ENCODE assay signal across 8 mouse cellular contexts in genomic region chr7:143685359-143686067, GRCm38 (mm10). TPM values are rescaled to one million over a fixed set of nuclear protein-coding genes. Genes with fewer than 3 reads are reported as not detected.
DNase-seq lines count a peak whose midpoint lies in the region; ATAC-seq and TF ChIP-seq lines count a peak whose summit lies in the region.

Gene Tnfrsf23, minus strand, starts transcription at chr7:143685872.

- no peaks in the 10 kb centered on the region; a peak in 1 of 4 replicates for H3K36me3 ChIP-seq in MEL (ENCODE audit: control insufficient read depth in 1 of 2, insufficient read depth in 2 of 2, low read length in 2 of 2)
- H3K36me3 ChIP-seq in hindbrain, embryonic 13.5 days, result peaks cover 29% of the 10 kb centered on the region

- peaks cover 0 to 4% of the 10 kb centered on the region in 2 experiments; a peak in 1 of 4 replicates for H3K4me1 ChIP-seq in MEL (ENCODE audit: control insufficient read depth in 1 of 2, insufficient read depth in 2 of 2, low read length in 2 of 2)
- H3K4me1 ChIP-seq in hindbrain, embryonic 13.5 days (replicated peaks), result peaks cover 8% of the 10 kb centered on the region

- peak; percentile 71; the same call in 1 of the 2 replicates for ATAC-seq in hindbrain, embryonic 13.5 days (ENCODE audit: low FRiP score)

- no peak within 1 kb of the TSS for H3K27ac ChIP-seq in MEL (ENCODE audit: control insufficient read depth, low read depth, low read length)
- H3K27ac ChIP-seq in hindbrain, embryonic 13.5 days, result no peak within 1 kb of the TSS

- no peak for TF ChIP-seq CTCF in MEL (IDR thresholded peaks at IDR 0.05 in 2 of 3, conservative IDR thresholded peaks at IDR 0.05 in 1 of 3; ENCODE audit: control insufficient read depth in 1 of 3, insufficient read depth in 1 of 3, low read depth in 2 of 3, low read length in 3 of 3, poor library complexity in 1 of 3, severe bottlenecking in 1 of 3)

- no peaks in the 10 kb centered on the region for H3K79me2 ChIP-seq in MEL (ENCODE audit: control insufficient read depth, insufficient read depth, low read length, poor library complexity)

- no peaks in the 10 kb centered on the region for H3K27me3 ChIP-seq in MEL (ENCODE audit: control insufficient read depth in 1 of 2, insufficient read depth in 2 of 2, low read length in 2 of 2)
- peaks cover 28% of the 10 kb centered on the region for H3K27me3 ChIP-seq in hindbrain, embryonic 13.5 days

- no peak for TF ChIP-seq EP300 in MEL (IDR thresholded peaks at IDR 0.05; ENCODE audit: low read depth in 1 of 2, low read length in 2 of 2)

- DNase-seq in MEL (ENCODE audit: low read depth, low spot score), result peak; percentile 92
- peak; percentile 67 for DNase-seq in c-Kit-positive CD71-positive TER-119-negative erythroid progenitor cells, embryonic 14.5 days (ENCODE audit: low read depth)
- DNase-seq in frontal cortex, postnatal 10 days (ENCODE audit: low spot score in 2 of 2), result peak; percentile 59 to 63
- DNase-seq in layer of hippocampus, postnatal 14 days (ENCODE audit: low spot score in 2 of 2), result peak; percentile 41 to 77
- peak; percentile 89 for DNase-seq in lung, postnatal 10 days
- DNase-seq in retina, embryonic 14.5 days (ENCODE audit: low spot score), result peak; percentile 77
- peak; percentile 60 to 68 for DNase-seq in thymus, postnatal 36 days

- peak in 1 of 2 experiments; percentile 36; a peak in 1 of 4 replicates for TF ChIP-seq POLR2A in MEL (IDR thresholded peaks at IDR 0.05; ENCODE audit: control insufficient read depth in 1 of 2, insufficient read depth in 1 of 2, low read depth in 1 of 2, low read length in 2 of 2, poor library complexity in 1 of 2)

- no peak within 1 kb of the TSS for H3K4me3 ChIP-seq in MEL (ENCODE audit: control insufficient read depth in 1 of 2, insufficient read depth in 1 of 2, low read depth in 2 of 2, low read length in 2 of 2)
- peak within 1 kb of the TSS; percentile 35 for H3K4me3 ChIP-seq in hindbrain, embryonic 13.5 days

- no peak for TF ChIP-seq RAD21 in MEL (IDR thresholded peaks at IDR 0.05; ENCODE audit: low read depth, low read length)

- H3K9ac ChIP-seq in MEL (ENCODE audit: control insufficient read depth, low read depth, low read length, poor library complexity, severe bottlenecking), result no peak within 1 kb of the TSS
- H3K9ac ChIP-seq in hindbrain, embryonic 13.5 days, result peak within 1 kb of the TSS; percentile 63

- peak within 1 kb of the TSS; percentile 63 for H3K4me2 ChIP-seq in hindbrain, embryonic 13.5 days

- no peaks in the 10 kb centered on the region for H3K9me3 ChIP-seq in MEL (replicated peaks; ENCODE audit: insufficient read depth, low read length)
- no peaks in the 10 kb centered on the region for H3K9me3 ChIP-seq in hindbrain, embryonic 13.5 days

- 5% methylated on average over 35 of the region's 35 CpGs for WGBS in hindbrain, embryonic 13.5 days

TF ChIP-seq in MEL, 35 proteins besides CTCF, POLR2A, EP300 and RAD21:
- TF ChIP-seq ELF1 (IDR thresholded peaks at IDR 0.05; ENCODE audit: low read depth, low read length), result no peak
- TF ChIP-seq USF1 (IDR thresholded peaks at IDR 0.05; ENCODE audit: low read depth, low read length), result no peak
- TF ChIP-seq ZKSCAN1 (IDR thresholded peaks at IDR 0.05; ENCODE audit: low read depth, low read length), result no peak
- no peak for TF ChIP-seq TCF12 (IDR thresholded peaks at IDR 0.05; ENCODE audit: low read depth, low read length)
- TF ChIP-seq MEF2A (IDR thresholded peaks at IDR 0.05; ENCODE audit: extremely low read depth, insufficient replicate concordance, low read depth, low read length, poor library complexity, severe bottlenecking), result no peak
- TF ChIP-seq MAX (IDR thresholded peaks at IDR 0.05; ENCODE audit: low read length), result no peak
- TF ChIP-seq POLR2AphosphoS5 (IDR thresholded peaks at IDR 0.05; ENCODE audit: borderline replicate concordance, low read depth, low read length), result no peak
- no peak for TF ChIP-seq E2F4 (IDR thresholded peaks at IDR 0.05; ENCODE audit: borderline replicate concordance, low read depth, low read length)
- TF ChIP-seq NELFE (IDR thresholded peaks at IDR 0.05; ENCODE audit: low read depth, low read length), result no peak
- no peak for TF ChIP-seq UBTF (IDR thresholded peaks at IDR 0.05; ENCODE audit: borderline replicate concordance, insufficient read depth, low read depth, low read length)
- no peak for TF ChIP-seq ZNF384 (IDR thresholded peaks at IDR 0.05; ENCODE audit: low read depth, low read length)
- TF ChIP-seq MAZ (IDR thresholded peaks at IDR 0.05; ENCODE audit: low read depth, low read length), result no peak
- peak; percentile 88 for TF ChIP-seq RCOR1 (IDR thresholded peaks at IDR 0.05; ENCODE audit: low read depth, low read length)
- no peak for TF ChIP-seq GATA1 (IDR thresholded peaks at IDR 0.05; ENCODE audit: low read depth, low read length)
- peak; percentile 54; the same call in 1 of the 2 replicates for TF ChIP-seq TBP (IDR thresholded peaks at IDR 0.05; ENCODE audit: low read depth, low read length)
- no peak for TF ChIP-seq ZMIZ1 (IDR thresholded peaks at IDR 0.05; ENCODE audit: low read depth, low read length)
- TF ChIP-seq HCFC1 (IDR thresholded peaks at IDR 0.05; ENCODE audit: low read depth, low read length), result no peak
- 0 out of 2 replicates have a peak, but pooled peaks have one; percentile 37 for TF ChIP-seq MXI1 (IDR thresholded peaks at IDR 0.05; ENCODE audit: low read depth, low read length)
- no peak for TF ChIP-seq MYB (IDR thresholded peaks at IDR 0.05; ENCODE audit: low read depth, low read length)
- no peak for TF ChIP-seq BHLHE40 (IDR thresholded peaks at IDR 0.05; ENCODE audit: borderline replicate concordance, low read depth, low read length)
- TF ChIP-seq CHD1 (IDR thresholded peaks at IDR 0.05; ENCODE audit: low read depth, low read length), result no peak
- TF ChIP-seq ETS1 (IDR thresholded peaks at IDR 0.05; ENCODE audit: low read depth, low read length), result no peak
- TF ChIP-seq SMC3 (IDR thresholded peaks at IDR 0.05; ENCODE audit: low read depth, low read length), result no peak
- no peak for TF ChIP-seq MAFK (IDR thresholded peaks at IDR 0.05; ENCODE audit: borderline replicate concordance, low read depth, low read length)
- TF ChIP-seq ZC3H11A (IDR thresholded peaks at IDR 0.05; ENCODE audit: low read depth, low read length), result no peak
- no peak for TF ChIP-seq USF2 (IDR thresholded peaks at IDR 0.05; ENCODE audit: borderline replicate concordance in 1 of 2, insufficient read depth in 1 of 2, low read depth in 1 of 2, low read length in 2 of 2)
- no peak for TF ChIP-seq TAL1 (IDR thresholded peaks at IDR 0.05; ENCODE audit: low read length)
- no peak for TF ChIP-seq MYC (IDR thresholded peaks at IDR 0.05; ENCODE audit: low read depth, low read length)
- peak; percentile 39; the same call in 1 of the 2 replicates for TF ChIP-seq SIN3A (IDR thresholded peaks at IDR 0.05; ENCODE audit: low read length)
- TF ChIP-seq KAT2A (conservative IDR thresholded peaks at IDR 0.05; ENCODE audit: low read depth, low read length), result no peak

RNA-seq across cellular contexts. Expression of gene Tnfrsf23, which starts in this region (rescaled TPM):
- not detected in 2 replicates for total RNA-seq in MEL (2012; rRNA removed)
- polyA plus RNA-seq in MEL (2012; ENCODE audit: insufficient read depth in 1 of 2, insufficient read length in 2 of 2, low read depth in 1 of 2, low replicate concordance in 2 of 2, missing spikeins in 1 of 2), result not detected
- 0.76 and 1.2 TPM in 2 replicates for polyA plus RNA-seq in hindbrain, embryonic 13.5 days (2015; fragmentation: Nextera tagmentation; extraction: Ambion mirVana)
- total RNA-seq in layer of hippocampus, postnatal 14 days (2021), result 1 to 10 TPM; 1.3 to 1.6 TPM

Comparison
In these comparisons a context has a peak if more than half of its experiments do, and no peak if none do; other contexts are left out.
1. Peak in DNase-seq in MEL; RNA of the gene not detected or under 1 TPM.